Mouse (Mus musculus) lung, postnatal 0 days (tissue): ENCODE measurements around the gene Csrp3.

Experiments used
- CTCF ChIP-seq: IDR thresholded peaks from 2 replicates; pipeline ENCODE4 v1.5.1; 2016; ENCODE audit warnings: antibody characterized with exemption, mild to moderate bottlenecking
- EP300 ChIP-seq: IDR thresholded peaks from 2 replicates; pipeline ENCODE4 v1.6.1; 2016; ENCODE audit warnings: antibody characterized with exemption, mild to moderate bottlenecking, control low read depth

- no peak for TF ChIP-seq CTCF
- TF ChIP-seq EP300 = no peak
These were observed 57.7 kb downstream of the Csrp3 start for GRCm38 (mm10) chr7:48790117-48790516.
